Mouse (Mus musculus) lung, postnatal 0 days (tissue): ENCODE data around the gene Zfp26.

Experiments used
- CTCF ChIP-seq: IDR thresholded peaks from 2 replicates; pipeline ENCODE4 v1.5.1; 2016; ENCODE audit warnings: antibody characterized with exemption, mild to moderate bottlenecking
- EP300 ChIP-seq: IDR thresholded peaks from 2 replicates; pipeline ENCODE4 v1.6.1; 2016; ENCODE audit warnings: antibody characterized with exemption, mild to moderate bottlenecking, control low read depth

GRCm38 (mm10) chr9:20453647-20454046, 6.3 kb downstream of the Zfp26 start:
- TF ChIP-seq EP300, result no peak
- TF ChIP-seq CTCF, result no peak
